Mouse (Mus musculus) thymus, adult 2 months (tissue): ENCODE data around the gene Gpsm2.

Source experiments
- CTCF ChIP-seq: fragments of 200-500 bp; IDR thresholded peaks from 2 replicates; pipeline ENCODE4 v1.5.1; 2012; ENCODE audit warnings: mild to moderate bottlenecking, control low read depth, low read length, moderate library complexity, borderline replicate concordance; ENCODE audit not compliant: control insufficient read depth, poor library complexity, insufficient read depth; ENCODE audit errors: extremely low read depth
- POLR2A ChIP-seq: fragments of 200-500 bp; IDR thresholded peaks from 2 replicates; pipeline ENCODE4 v1.6.1; 2012; ENCODE audit warnings: mild to moderate bottlenecking, low read length, control low read depth, moderate library complexity; ENCODE audit not compliant: control insufficient read depth, poor library complexity, insufficient read depth; ENCODE audit errors: extremely low read depth

DNA sequence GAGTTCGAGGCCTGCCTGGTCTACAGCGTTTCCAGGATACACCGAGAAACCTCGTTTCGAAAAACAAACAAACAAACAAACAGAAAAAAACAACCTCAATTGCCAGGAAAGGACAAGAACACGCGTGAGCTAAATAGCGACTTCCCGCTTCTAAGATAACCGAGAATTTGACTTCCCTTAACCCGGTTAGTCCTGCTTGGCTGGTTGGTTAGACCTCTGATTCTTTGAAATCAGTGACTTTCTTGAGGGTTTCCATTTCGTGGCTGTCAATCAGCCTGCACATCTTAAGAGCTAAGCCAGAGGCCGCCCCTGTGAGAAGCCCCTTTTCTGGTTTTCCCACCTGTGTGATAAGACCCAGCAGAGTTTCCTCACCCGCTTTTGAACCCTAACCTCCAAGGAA, 67.5 kb downstream of the Gpsm2 start:
- no peak for TF ChIP-seq CTCF
- TF ChIP-seq POLR2A: no peak
